Mouse (Mus musculus) midbrain, embryonic 11.5 days (tissue): Measurements from ENCODE around the gene Tbl1x. TPM values are rescaled to one million over a fixed set of nuclear protein-coding genes. Genes with fewer than 3 reads are reported as not detected.

Source experiments
- ATAC-seq: fragments of 200-750 bp; cut with Nextera tagmentation; 2 replicates; pipeline ENCODE4 v1.8.0; 2017; ENCODE audit warnings: moderate TSS enrichment, moderate library complexity; ENCODE audit not compliant: low FRiP score
- DNase-seq: peaks from one replicate; pipeline ENCODE4 v3.0.0; 2015; ENCODE audit warnings: low spot score; ENCODE audit errors: missing footprints
- H3K27ac ChIP-seq: fragments of 300-500 bp; sonication (generic); 2 replicates; pipeline ENCODE4 v1.5.1; 2014; ENCODE audit warnings: low read depth, low read length
- H3K27me3 ChIP-seq: fragments of 300-500 bp; sonication (generic); 2 replicates; pipeline ENCODE4 v1.6.1; 2014; ENCODE audit warnings: mild to moderate bottlenecking, low read length, moderate library complexity, mixed read lengths; ENCODE audit not compliant: control insufficient read depth, insufficient read depth
- H3K36me3 ChIP-seq: fragments of 300-500 bp; sonication (generic); 2 replicates; pipeline ENCODE4 v1.6.1; 2014; ENCODE audit warnings: mild to moderate bottlenecking, low read length, moderate library complexity, mixed read lengths; ENCODE audit not compliant: control insufficient read depth, insufficient read depth
- H3K4me1 ChIP-seq: fragments of 300-500 bp; sonication (generic); 2 replicates; pipeline ENCODE4 v1.6.1; 2014; ENCODE audit warnings: low read length; ENCODE audit not compliant: control insufficient read depth, insufficient read depth
- H3K4me2 ChIP-seq: fragments of 300-500 bp; sonication (generic); 2 replicates; pipeline ENCODE4 v1.6.1; 2014; ENCODE audit warnings: mild to moderate bottlenecking, moderate library complexity
- H3K4me3 ChIP-seq: fragments of 300-500 bp; sonication (generic); 2 replicates; pipeline ENCODE4 v1.5.1; 2014; ENCODE audit warnings: low read depth, low read length
- H3K9ac ChIP-seq: fragments of 300-500 bp; sonication (generic); 2 replicates; pipeline ENCODE4 v1.6.1; 2014; ENCODE audit warnings: low read length
- H3K9me3 ChIP-seq: fragments of 300-500 bp; sonication (generic); 2 replicates; pipeline ENCODE4 v1.6.1; 2016; ENCODE audit warnings: low read length; ENCODE audit not compliant: control insufficient read depth
- WGBS: fragments of 180-500 bp; shearing (Covaris S2); extraction: QIAGEN DNeasy Blood & Tissue Kit; methylation state at CpG from one replicate; pipeline ENCODE4 v1.1.7; 2014; 5-methylcytosine and 5-hydroxymethylcytosine counted together
- polyA plus RNA-seq: library from polyadenylated mRNA; unstranded; fragments of >200 nt; fragmentation: Nextera tagmentation; extraction: Ambion mirVana; gene quantifications from 2 replicates; pipeline ENCODE4 v1.2.1, GENCODE M21; 2014

Gene Tbl1x
- polyA plus RNA-seq, 1 experiment from 2014 or later, result 78.6 TPM

GRCm38 (mm10) chrX:77578172-77578571, 67.4 kb downstream of the Tbl1x start:
- no peak overlapping the region for H3K9ac ChIP-seq
- H3K4me2 ChIP-seq, result no peak overlapping the region
- H3K27me3 ChIP-seq, result no peaks in the 10 kb centered on the region
- H3K4me1 ChIP-seq, result no peaks in the 10 kb centered on the region
- H3K36me3 ChIP-seq, result no peaks in the 10 kb centered on the region
- H3K4me3 ChIP-seq, result no peak overlapping the region
- 47% methylated on average over 1 of the region's 1 CpGs for WGBS
- no peak for ATAC-seq
- H3K27ac ChIP-seq, result no peak overlapping the region
- H3K9me3 ChIP-seq, result no peaks in the 10 kb centered on the region
- DNase-seq, result no peak

DNA sequence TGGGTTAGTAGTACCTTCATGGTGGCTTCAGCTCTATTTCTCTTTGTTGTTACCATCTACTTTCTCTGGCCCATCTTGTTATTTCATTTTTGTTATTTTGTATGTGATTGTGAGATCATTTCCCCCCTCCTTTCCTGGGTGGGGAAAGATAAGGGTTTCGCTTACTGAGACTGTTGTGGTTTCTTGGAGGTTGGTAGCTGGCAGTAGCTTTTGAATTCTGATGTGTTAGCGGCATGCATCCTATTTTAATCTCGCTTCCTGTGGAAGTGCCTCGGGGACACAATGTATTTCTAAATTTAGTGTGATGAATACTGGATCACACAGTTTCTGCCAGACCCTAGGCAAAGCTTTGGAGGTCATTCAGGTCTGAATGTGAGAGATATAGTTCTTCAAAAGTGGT, 69.2 kb downstream of the Tbl1x start:
- ATAC-seq (no peak), DNase-seq (no peak)
- Histone ChIP-seq H3K9ac (no peak overlapping the region), H3K9me3 (no peaks in the 10 kb centered on the region), H3K36me3 (no peaks in the 10 kb centered on the region), H3K27ac (no peak overlapping the region), H3K4me3 (no peak overlapping the region), H3K4me1 (no peaks in the 10 kb centered on the region), H3K27me3 (no peaks in the 10 kb centered on the region), H3K4me2 (no peak overlapping the region)
- WGBS, result 75% methylated on average over 4 of the region's 4 CpGs

GRCm38 (mm10) chrX:77585974-77586373, 75.2 kb downstream of the Tbl1x start:
- ATAC-seq (no peak), DNase-seq (no peak)
- Histone ChIP-seq H3K9ac (no peak overlapping the region), H3K27me3 (no peaks in the 10 kb centered on the region), H3K4me3 (no peak overlapping the region), H3K9me3 (no peaks in the 10 kb centered on the region), H3K27ac (no peak overlapping the region), H3K4me2 (no peak overlapping the region), H3K36me3 (no peaks in the 10 kb centered on the region), H3K4me1 (no peaks in the 10 kb centered on the region)
- 86% methylated on average over 2 of the region's 2 CpGs for WGBS

- Histone ChIP-seq H3K36me3 (no peaks in the 10 kb centered on the region), H3K4me1 (no peaks in the 10 kb centered on the region), H3K27me3 (no peaks in the 10 kb centered on the region), H3K4me3 (no peak overlapping the region), H3K27ac (no peak overlapping the region), H3K9ac (no peak overlapping the region), H3K4me2 (no peak overlapping the region), H3K9me3 (no peaks in the 10 kb centered on the region)
- WGBS, result 85% methylated on average over 7 of the region's 7 CpGs
- no peak for DNase-seq
- no peak for ATAC-seq
Observed at GRCm38 (mm10) chrX:77594670-77595224, 83.9 kb downstream of the Tbl1x start.

DNA sequence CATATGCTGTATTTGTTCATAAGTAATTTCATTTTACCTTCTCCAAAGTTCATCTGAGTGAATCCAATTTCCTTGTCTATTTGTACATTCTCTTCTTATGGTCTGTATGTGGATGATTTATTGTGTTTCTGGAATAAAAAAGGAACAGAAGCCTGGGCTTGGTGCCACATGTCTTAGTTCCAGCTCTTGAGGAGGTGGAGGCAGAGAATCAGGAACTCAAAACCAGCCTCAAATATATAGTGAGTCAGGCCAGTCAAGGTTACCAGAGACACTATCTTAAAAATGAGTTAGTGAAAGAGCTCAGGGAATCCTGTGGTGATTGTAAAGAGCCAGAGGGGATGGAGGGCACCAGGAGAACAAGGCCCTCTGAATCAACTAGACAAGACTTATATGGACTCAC, 86.9 kb downstream of the Tbl1x start:
- Histone ChIP-seq H3K9me3 (no peaks in the 10 kb centered on the region), H3K27me3 (no peaks in the 10 kb centered on the region), H3K36me3 (no peaks in the 10 kb centered on the region), H3K27ac (no peak overlapping the region), H3K9ac (no peak overlapping the region), H3K4me1 (no peaks in the 10 kb centered on the region), H3K4me2 (no peak overlapping the region), H3K4me3 (no peak overlapping the region)
- ATAC-seq (no peak), DNase-seq (no peak)

GRCm38 (mm10) chrX:77598736-77599135, 87.9 kb downstream of the Tbl1x start:
- ATAC-seq (no peak), DNase-seq (no peak)
- H3K27me3 ChIP-seq, result no peaks in the 10 kb centered on the region
- H3K4me3 ChIP-seq, result no peak overlapping the region
- H3K9ac ChIP-seq, result no peak overlapping the region
- H3K27ac ChIP-seq, result no peak overlapping the region
- H3K36me3 ChIP-seq, result no peaks in the 10 kb centered on the region
- H3K9me3 ChIP-seq, result no peaks in the 10 kb centered on the region
- WGBS, result 86% methylated on average over 2 of the region's 2 CpGs
- no peaks in the 10 kb centered on the region for H3K4me1 ChIP-seq
- H3K4me2 ChIP-seq, result no peak overlapping the region

DNA sequence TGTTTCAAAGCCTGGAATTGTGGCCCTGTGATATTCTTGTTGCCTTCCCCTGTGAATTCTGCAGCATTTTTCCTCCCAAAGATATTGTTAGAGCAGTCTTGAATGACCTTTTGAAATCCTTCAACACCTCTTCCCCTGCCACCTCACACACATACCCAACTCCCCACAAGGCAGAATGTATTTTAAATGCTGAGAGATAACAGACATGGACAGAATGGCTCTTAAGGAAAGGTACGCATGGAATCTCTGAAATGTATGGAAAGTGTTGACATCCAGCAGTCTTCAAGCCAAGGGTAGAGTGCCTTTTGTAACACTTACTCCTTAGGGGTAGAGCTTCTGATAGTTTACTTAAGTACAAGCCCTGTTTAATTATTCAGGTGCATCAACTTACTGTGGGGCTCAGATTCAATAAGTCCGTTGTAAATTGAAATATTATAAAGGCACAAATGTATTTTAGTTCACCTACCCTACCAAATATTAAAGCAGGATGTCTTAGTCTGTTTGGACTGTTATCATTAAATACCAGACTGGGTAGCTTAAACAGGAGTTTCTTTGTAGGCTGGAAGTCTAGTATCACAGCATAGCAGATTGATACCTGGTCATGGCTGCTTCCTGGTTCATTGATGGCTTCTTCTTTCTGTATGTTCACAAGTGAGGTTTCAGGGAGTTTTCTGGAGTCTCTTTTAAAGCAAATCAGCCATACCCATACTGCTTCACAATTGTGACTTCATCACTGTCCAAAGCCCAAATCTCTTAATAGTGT, 92.9 kb downstream of the Tbl1x start:
- no peak overlapping the region for H3K9ac ChIP-seq
- H3K4me3 ChIP-seq, result no peak overlapping the region
- H3K4me2 ChIP-seq, result no peak overlapping the region
- ATAC-seq (no peak), DNase-seq (no peak)
- no peaks in the 10 kb centered on the region for H3K4me1 ChIP-seq
- 93% methylated on average over 2 of the region's 2 CpGs for WGBS
- no peak overlapping the region for H3K27ac ChIP-seq
- H3K36me3 ChIP-seq, result no peaks in the 10 kb centered on the region
- H3K27me3 ChIP-seq, result no peaks in the 10 kb centered on the region
- H3K9me3 ChIP-seq, result no peaks in the 10 kb centered on the region

DNA sequence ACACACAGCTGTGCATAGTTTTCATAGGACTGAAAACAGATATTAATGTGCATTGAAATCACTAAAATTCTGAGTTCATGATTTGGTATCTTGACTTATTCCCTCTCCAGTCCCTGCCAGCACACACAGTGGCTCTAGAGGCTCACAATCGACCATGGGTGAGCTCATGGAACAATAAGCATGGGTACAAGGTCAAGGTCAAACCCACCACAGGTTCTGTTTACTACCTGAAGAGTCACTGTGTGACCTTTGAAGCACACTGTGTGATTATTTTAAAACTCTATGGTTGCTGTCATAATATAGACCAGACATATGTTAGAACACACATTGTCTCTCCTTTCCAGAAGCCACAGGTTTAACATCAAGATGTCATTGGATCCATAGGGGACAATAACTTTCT, 96.7 kb downstream of the Tbl1x start:
- no peak for DNase-seq
- 50% methylated on average over 1 of the region's 1 CpGs for WGBS

DNA sequence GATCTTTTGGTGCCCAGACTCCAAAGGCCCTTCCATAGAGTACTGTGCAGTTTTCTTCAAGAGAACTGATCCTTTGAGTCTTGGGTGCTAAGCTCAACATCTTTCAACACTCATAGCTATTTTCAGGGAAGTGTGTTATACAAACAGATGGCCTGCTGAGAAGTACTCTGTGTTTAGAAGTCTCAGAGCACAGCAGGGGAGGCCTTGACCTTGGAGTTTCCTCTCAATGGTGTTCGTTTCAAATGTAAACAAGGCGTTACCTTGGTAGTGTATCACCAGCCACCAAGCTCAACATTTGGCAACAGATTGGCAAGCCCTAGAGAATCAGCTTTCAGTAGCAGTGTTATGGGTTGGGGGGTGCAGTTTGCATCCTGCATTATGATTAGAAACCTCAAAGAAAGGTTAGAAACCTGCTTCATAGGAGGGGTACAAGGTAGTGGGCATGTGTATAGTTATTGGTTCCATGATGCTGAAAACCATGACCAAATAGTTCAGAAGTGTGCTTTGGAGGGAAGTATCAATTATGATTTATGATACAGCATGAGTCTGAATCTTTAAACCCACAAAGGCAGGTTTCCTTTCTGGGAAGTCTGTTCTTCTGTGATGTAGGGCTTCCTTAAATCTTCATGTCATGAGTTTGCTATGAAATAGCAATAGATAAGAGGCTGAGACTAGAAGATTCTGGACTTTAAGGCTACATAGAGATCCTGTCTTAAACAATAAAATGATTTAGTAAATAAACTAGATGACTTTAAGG, 98.3 kb downstream of the Tbl1x start:
- 43% methylated on average over 2 of the region's 2 CpGs for WGBS
- Histone ChIP-seq H3K36me3 (no peaks in the 10 kb centered on the region), H3K9ac (no peak overlapping the region), H3K4me2 (no peak overlapping the region), H3K4me1 (no peaks in the 10 kb centered on the region), H3K27ac (no peak overlapping the region), H3K9me3 (no peaks in the 10 kb centered on the region), H3K27me3 (no peaks in the 10 kb centered on the region), H3K4me3 (no peak overlapping the region)
- DNase-seq (no peak), ATAC-seq (no peak)

More for the DNA sequence above, 96.7 kb downstream of the Tbl1x start:
- Histone ChIP-seq H3K36me3 (no peaks in the 10 kb centered on the region), H3K9ac (no peak overlapping the region), H3K4me3 (no peak overlapping the region), H3K27me3 (no peaks in the 10 kb centered on the region), H3K4me1 (no peaks in the 10 kb centered on the region), H3K9me3 (no peaks in the 10 kb centered on the region), H3K4me2 (no peak overlapping the region), H3K27ac (no peak overlapping the region)
- ATAC-seq, result no peak
